Mouse (Mus musculus) hindlimb bud, embryonic 11.5 days (tissue): ENCODE data around the gene Grm5.

Experiments used
- DNase-seq: peaks from one replicate; pipeline ENCODE4 v3.0.0-alpha.2; 2012; ENCODE audit warnings: low read depth, low spot score; ENCODE audit errors: extremely low spot score

Gene Grm5

DNA sequence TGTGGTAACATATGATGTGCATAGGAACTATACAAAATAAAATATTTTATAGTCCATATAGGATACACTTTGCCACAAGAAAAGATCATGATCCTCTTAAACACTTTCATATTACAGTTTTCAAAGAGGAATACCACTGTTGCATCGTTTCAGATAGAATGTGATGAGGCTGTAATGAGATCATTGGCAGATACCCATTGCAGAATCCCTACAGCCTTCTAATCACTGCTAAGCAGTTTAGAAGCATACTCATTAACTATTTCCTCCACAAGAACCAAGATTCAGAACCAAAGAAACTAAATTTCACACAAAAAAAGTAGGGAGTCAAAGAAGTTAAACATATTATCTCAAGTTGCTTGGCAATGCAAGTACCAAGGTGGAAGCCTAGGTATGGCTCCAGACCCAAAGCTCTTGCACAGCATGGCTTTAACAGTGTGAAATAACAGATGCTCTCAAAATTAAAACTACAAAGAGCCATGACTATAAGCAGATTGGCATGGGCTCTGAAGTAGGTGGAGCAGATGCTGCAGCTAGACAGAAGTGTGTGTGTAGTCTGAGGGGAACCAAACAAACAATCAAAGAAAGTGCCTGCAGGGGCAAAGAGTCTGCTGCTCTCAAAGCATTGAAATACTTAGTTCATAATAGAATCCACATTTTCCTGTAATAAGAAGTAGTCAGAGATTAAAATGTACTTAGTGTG, 575.7 kb downstream of the Grm5 start:
- DNase-seq = no peak

DNA sequence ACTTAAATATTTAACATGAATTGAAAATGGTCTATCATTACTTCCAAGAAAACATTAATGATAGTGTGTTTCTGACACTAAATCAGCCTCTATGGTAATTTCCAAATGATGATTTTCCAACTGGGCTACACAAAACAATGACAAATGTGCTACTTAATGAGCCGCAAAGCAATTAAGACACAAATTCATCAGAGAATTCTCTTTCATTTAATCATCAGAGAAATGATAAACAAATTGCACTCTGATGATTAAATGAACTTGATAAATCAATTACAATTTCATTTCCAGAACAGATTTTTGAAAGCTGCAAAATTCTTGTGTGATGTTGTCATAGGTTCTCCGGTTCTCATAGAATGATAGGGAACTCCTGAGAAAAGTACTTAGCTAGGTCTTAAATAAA, 577.6 kb downstream of the Grm5 start:
- DNase-seq = no peak
